Mouse (Mus musculus): Measurements from ENCODE around the gene Pom121l2. TPM values are rescaled to one million over a fixed set of nuclear protein-coding genes. Genes with fewer than 3 reads are reported as not detected.

Pom121l2 gene
- polyA plus RNA-seq, 1 experiment from 2014 or later: not detected

DNA sequence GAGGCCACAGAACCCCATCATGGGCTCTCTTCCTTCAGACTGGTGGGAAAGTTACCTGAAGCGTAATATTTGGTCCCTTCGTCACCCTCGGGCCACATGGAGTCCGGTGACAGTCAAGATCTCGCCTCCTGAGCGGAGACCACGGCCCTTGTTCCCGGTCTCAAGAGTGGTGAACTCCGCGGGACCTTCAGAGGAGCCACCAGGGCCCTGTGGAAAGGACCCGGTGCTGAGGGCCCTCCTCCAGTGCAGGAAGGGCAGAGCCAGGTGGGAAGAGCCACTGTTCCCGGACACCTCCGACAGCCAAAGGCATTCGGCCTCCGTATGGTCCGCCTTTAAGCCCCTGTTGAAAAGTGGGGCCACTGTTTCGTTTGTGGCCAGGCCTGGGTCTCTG, 804 bp downstream of the Pom121l2 start:
- H3K4me3 ChIP-seq (ENCODE audit: low read depth, low read length): peak overlapping the region; percentile 50
- H3K4me2 ChIP-seq (ENCODE audit: low read depth, low read length): peak overlapping the region; percentile 95
- 5% methylated on average over 17 of the region's 17 CpGs for WGBS
- no peaks in the 10 kb centered on the region for H3K36me3 ChIP-seq (ENCODE audit: control insufficient read depth, insufficient read depth, low read length)
- H3K9me3 ChIP-seq (ENCODE audit: control insufficient read depth, low read length): no peaks in the 10 kb centered on the region
- H3K27ac ChIP-seq (ENCODE audit: low read depth, low read length): no peak overlapping the region
- no peak for ATAC-seq (ENCODE audit: low read depth)
- H3K27me3 ChIP-seq (ENCODE audit: control insufficient read depth, insufficient read depth, low read length): peaks cover 35% of the 10 kb centered on the region
- peaks cover 3% of the 10 kb centered on the region; the same call in 1 of the 2 replicates for H3K4me1 ChIP-seq (ENCODE audit: control insufficient read depth, insufficient read depth, low read length)
- H3K9ac ChIP-seq (replicated peaks; ENCODE audit: low read depth, low read length): peak overlapping the region; percentile 60

DNA sequence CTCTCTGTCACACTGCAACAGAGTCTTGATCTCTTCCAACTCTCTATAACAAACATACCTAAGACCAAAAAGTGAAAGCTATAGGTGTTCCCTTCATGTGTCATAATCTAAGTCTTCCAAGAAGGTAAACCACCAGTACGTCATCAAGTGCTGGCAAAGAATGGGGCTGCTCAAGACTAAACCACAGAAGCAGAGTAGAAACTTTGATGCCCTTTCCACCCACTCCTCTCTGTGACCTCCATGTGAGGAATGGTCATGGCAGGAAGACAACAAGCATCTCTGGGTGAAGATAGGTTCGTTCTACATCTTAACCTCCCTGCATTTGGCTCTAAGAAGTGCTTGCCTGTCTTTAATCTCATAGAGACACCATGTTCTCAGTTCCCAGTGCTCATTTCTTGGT, 3.5 kb downstream of the Pom121l2 start:
- no peak for ATAC-seq (ENCODE audit: low read depth)
- H3K9me3 ChIP-seq (ENCODE audit: control insufficient read depth, low read length): no peaks in the 10 kb centered on the region
- H3K27ac ChIP-seq (ENCODE audit: low read depth, low read length): no peak overlapping the region
- H3K27me3 ChIP-seq (ENCODE audit: control insufficient read depth, insufficient read depth, low read length): peaks cover 35% of the 10 kb centered on the region
- H3K4me2 ChIP-seq (ENCODE audit: low read depth, low read length): no peak overlapping the region
- H3K36me3 ChIP-seq (ENCODE audit: control insufficient read depth, insufficient read depth, low read length): no peaks in the 10 kb centered on the region
- H3K4me3 ChIP-seq (ENCODE audit: low read depth, low read length): no peak overlapping the region
- H3K9ac ChIP-seq (replicated peaks; ENCODE audit: low read depth, low read length): no peak overlapping the region
- H3K4me1 ChIP-seq (ENCODE audit: control insufficient read depth, insufficient read depth, low read length): peaks cover 3% of the 10 kb centered on the region; the same call in 1 of the 2 replicates
- WGBS: 86% methylated on average over 2 of the region's 2 CpGs

DNA sequence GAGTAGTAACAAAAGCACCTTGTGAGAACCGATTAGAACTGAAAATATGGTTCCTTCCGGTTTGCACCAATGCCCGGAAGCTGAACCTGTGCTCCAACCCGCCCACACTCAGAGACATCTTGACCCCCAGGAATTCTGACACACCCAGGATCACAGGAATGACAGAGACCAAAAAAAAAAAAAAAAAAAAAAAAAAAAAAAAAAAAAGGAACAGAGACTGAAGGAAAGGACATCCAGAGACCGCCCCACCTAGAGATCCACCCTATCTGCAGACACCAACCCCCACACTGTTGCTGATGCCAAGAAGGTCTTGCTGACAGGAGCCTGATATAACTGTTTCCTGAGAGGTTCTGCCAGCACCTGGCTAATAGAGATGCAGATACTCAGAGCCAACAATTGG, 11.6 kb downstream of the Pom121l2 start:
- Histone ChIP-seq H3K4me3 (ENCODE audit: low read depth, low read length) (no peak overlapping the region), H3K9me3 (ENCODE audit: control insufficient read depth, low read length) (no peaks in the 10 kb centered on the region), H3K4me1 (ENCODE audit: control insufficient read depth, insufficient read depth, low read length) (no peaks in the 10 kb centered on the region), H3K4me2 (ENCODE audit: low read depth, low read length) (no peak overlapping the region), H3K27ac (ENCODE audit: low read depth, low read length) (no peak overlapping the region), H3K36me3 (ENCODE audit: control insufficient read depth, insufficient read depth, low read length) (no peaks in the 10 kb centered on the region), H3K27me3 (ENCODE audit: control insufficient read depth, insufficient read depth, low read length) (peaks cover 33% of the 10 kb centered on the region), H3K9ac (replicated peaks; ENCODE audit: low read depth, low read length) (no peak overlapping the region)
- whole genome bisulfite sequencing: 86% methylated on average over 5 of the region's 5 CpGs
- ATAC-seq (ENCODE audit: low read depth): no peak

DNA sequence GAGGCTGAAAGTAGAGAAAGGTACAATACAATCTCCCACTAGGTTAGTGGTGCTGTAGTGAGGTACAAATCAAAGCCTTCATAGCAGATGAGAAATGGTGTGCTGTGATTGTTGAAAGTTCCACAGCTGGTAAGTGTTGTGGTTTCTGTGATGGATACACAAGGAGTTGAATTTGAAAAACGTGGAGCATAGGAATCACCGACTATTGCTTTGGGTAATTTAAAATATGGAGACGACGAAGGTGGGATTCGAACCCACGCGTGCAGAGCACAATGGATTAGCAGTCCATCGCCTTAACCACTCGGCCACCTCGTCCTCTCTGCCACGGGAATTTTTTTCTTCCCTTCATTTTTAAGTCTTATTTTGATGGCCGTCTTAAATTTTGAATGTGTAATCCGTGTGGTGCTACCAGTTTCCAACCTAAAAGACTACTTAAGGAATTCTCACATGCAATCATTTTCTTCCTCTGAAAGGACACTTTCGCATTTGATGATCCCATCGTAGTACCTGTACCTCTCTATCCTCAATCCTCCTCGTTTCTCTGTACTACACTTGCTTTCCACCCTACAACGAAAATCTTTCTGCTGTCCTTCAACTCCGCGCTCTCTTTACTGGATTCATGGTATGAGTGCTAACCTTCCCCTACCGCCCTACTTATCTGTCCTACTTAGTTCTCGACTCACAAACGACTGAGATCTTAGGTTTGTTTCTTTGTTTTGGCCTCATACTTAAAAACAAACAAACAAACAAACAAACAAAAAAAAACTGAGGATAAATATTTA, 13.2 kb downstream of the Pom121l2 start:
- H3K4me3 ChIP-seq (ENCODE audit: low read depth, low read length): no peak overlapping the region
- H3K27ac ChIP-seq (ENCODE audit: low read depth, low read length): no peak overlapping the region
- no peaks in the 10 kb centered on the region for H3K9me3 ChIP-seq (ENCODE audit: control insufficient read depth, low read length)
- no peaks in the 10 kb centered on the region for H3K4me1 ChIP-seq (ENCODE audit: control insufficient read depth, insufficient read depth, low read length)
- no peak overlapping the region for H3K9ac ChIP-seq (replicated peaks; ENCODE audit: low read depth, low read length)
- no peak overlapping the region for H3K4me2 ChIP-seq (ENCODE audit: low read depth, low read length)
- no peaks in the 10 kb centered on the region for H3K36me3 ChIP-seq (ENCODE audit: control insufficient read depth, insufficient read depth, low read length)
- ATAC-seq (ENCODE audit: low read depth): no peak
- WGBS: 2% methylated on average over 22 of the region's 22 CpGs
- peaks cover 48% of the 10 kb centered on the region for H3K27me3 ChIP-seq (ENCODE audit: control insufficient read depth, insufficient read depth, low read length)

DNA sequence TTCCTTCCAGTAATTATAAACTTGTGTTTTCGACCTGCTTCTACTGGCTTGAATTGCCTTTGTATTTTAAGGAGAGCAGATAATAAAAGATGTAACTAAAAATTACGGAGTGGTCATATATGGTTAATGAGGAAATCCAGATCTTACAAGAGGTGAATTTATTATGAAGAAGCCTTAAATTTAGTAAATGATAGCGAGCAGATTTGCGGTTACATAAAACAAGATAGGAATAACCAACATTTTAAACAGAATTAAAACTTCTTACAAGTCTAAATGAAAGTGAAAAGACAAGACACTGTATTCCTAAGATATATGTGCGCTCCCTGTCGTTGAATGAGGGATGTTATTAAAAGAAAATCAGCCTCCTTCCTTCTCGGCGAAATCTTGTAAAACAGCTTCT, 13.9 kb downstream of the Pom121l2 start:
- no peak overlapping the region for H3K27ac ChIP-seq (ENCODE audit: low read depth, low read length)
- no peaks in the 10 kb centered on the region for H3K4me1 ChIP-seq (ENCODE audit: control insufficient read depth, insufficient read depth, low read length)
- no peaks in the 10 kb centered on the region for H3K9me3 ChIP-seq (ENCODE audit: control insufficient read depth, low read length)
- ATAC-seq (ENCODE audit: low read depth): no peak
- 0 out of 2 replicates have a peak overlapping the region, but pooled peaks have one; percentile 12 for H3K4me3 ChIP-seq (ENCODE audit: low read depth, low read length)
- H3K36me3 ChIP-seq (ENCODE audit: control insufficient read depth, insufficient read depth, low read length): no peaks in the 10 kb centered on the region
- H3K4me2 ChIP-seq (ENCODE audit: low read depth, low read length): peak overlapping the region; percentile 16; the same call in 1 of the 2 replicates
- peaks cover 53% of the 10 kb centered on the region for H3K27me3 ChIP-seq (ENCODE audit: control insufficient read depth, insufficient read depth, low read length)
- no peak overlapping the region for H3K9ac ChIP-seq (replicated peaks; ENCODE audit: low read depth, low read length)
- WGBS: 7% methylated on average over 8 of the region's 8 CpGs

DNA sequence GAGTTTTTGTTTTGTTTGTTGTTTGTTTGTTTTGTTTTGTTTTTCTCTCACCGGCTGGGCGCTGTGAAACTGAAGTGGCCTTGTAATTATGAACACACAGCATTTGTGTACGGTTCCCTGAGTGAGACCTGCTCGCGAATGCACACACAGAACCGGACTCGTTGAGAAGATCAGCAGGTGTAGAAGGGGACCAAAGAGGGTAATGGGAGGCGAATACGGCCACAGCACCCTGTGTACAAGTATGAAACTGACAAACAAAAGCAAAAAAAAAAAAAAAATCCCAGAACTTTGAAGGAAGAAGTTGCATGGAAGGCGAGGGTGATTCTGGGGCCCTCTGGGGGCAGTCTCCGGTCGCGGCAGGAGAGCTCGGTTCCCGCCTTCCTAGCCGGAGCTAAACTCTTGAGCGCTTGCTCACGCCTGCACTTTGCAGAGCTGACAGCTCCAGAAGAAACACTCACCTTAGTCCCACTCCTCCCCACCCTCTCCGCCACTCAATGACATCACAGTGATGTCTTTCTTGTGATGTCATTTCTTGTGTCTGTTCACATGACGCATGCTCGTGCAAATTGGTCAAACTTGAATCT, 14.4 kb downstream of the Pom121l2 start:
- Histone ChIP-seq H3K9ac (replicated peaks; ENCODE audit: low read depth, low read length) (no peak overlapping the region), H3K4me2 (ENCODE audit: low read depth, low read length) (peak overlapping the region; percentile 16; the same call in 1 of the 2 replicates), H3K4me3 (ENCODE audit: low read depth, low read length) (0 out of 2 replicates have a peak overlapping the region, but pooled peaks have one; percentile 12), H3K27ac (ENCODE audit: low read depth, low read length) (no peak overlapping the region), H3K36me3 (ENCODE audit: control insufficient read depth, insufficient read depth, low read length) (no peaks in the 10 kb centered on the region), H3K9me3 (ENCODE audit: control insufficient read depth, low read length) (no peaks in the 10 kb centered on the region), H3K27me3 (ENCODE audit: control insufficient read depth, insufficient read depth, low read length) (peaks cover 58% of the 10 kb centered on the region), H3K4me1 (ENCODE audit: control insufficient read depth, insufficient read depth, low read length) (no peaks in the 10 kb centered on the region)
- WGBS: under 1% methylated on average over 21 of the region's 21 CpGs
- ATAC-seq (ENCODE audit: low read depth): peak; percentile 44; the same call in 1 of the 2 replicates

DNA sequence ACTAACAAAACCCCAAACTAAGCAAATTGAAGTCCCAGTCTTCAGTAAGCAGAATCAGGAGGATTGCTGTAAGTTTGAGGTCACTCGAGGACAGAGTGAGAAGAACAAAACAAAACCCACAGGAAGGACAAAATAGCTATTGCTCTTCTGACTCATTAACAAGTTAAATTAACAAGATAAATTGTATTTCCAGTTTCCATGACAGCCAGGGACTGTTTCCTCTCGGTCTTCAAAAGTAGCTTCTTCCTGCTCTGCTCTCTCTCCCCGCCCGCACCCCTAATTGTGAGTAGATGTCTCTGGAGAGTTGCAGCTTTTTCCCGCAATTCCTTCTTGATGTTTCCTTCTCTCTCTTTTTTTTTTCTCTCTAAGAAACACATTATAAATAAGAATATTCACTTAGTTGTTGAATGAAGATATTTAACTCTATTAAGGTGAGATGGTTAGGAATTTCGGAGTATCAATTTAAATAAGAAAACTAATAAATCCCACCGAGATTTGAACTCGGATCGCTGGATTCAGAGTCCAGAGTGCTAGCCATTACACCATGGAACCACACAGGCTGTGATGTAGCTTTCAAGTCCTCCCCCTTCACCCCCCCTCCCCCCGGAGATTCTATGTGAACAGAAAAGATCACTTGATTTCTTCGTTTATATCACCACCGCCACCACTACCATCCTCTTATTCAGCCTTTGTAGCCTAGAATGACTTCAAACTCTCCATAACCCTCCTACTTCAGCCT, 15.3 kb downstream of the Pom121l2 start:
- no peaks in the 10 kb centered on the region for H3K4me1 ChIP-seq (ENCODE audit: control insufficient read depth, insufficient read depth, low read length)
- H3K4me3 ChIP-seq (ENCODE audit: low read depth, low read length): peak overlapping the region; percentile 3; the same call in 1 of the 2 replicates
- peaks cover 67% of the 10 kb centered on the region for H3K27me3 ChIP-seq (ENCODE audit: control insufficient read depth, insufficient read depth, low read length)
- ATAC-seq (ENCODE audit: low read depth): no peak
- no peak overlapping the region for H3K27ac ChIP-seq (ENCODE audit: low read depth, low read length)
- H3K4me2 ChIP-seq (ENCODE audit: low read depth, low read length): no peak overlapping the region
- H3K9ac ChIP-seq (replicated peaks; ENCODE audit: low read depth, low read length): no peak overlapping the region
- H3K9me3 ChIP-seq (ENCODE audit: control insufficient read depth, low read length): no peaks in the 10 kb centered on the region
- no peaks in the 10 kb centered on the region for H3K36me3 ChIP-seq (ENCODE audit: control insufficient read depth, insufficient read depth, low read length)
- WGBS: 2% methylated on average over 12 of the region's 12 CpGs

DNA sequence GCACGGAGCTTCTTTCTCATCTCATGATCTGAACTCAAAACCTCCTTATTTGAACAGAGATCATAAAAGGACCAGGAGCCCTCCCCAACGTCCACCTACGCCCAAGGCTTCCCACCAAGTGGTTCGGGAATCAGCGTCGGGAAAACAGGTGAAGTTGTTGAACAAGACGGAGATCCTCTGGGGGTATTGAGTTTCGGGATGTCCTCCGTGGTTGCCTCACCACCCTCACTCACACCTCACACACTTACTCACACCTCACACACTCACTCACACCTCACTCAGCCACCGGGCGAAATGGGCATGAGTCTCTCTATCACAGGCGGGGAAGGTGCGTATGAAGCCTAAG, 15.8 kb downstream of the Pom121l2 start:
- H3K9me3 ChIP-seq (ENCODE audit: control insufficient read depth, low read length): no peaks in the 10 kb centered on the region
- H3K4me2 ChIP-seq (ENCODE audit: low read depth, low read length): no peak overlapping the region
- H3K36me3 ChIP-seq (ENCODE audit: control insufficient read depth, insufficient read depth, low read length): no peaks in the 10 kb centered on the region
- no peak overlapping the region for H3K9ac ChIP-seq (replicated peaks; ENCODE audit: low read depth, low read length)
- H3K27me3 ChIP-seq (ENCODE audit: control insufficient read depth, insufficient read depth, low read length): peaks cover 72% of the 10 kb centered on the region
- no peaks in the 10 kb centered on the region for H3K4me1 ChIP-seq (ENCODE audit: control insufficient read depth, insufficient read depth, low read length)
- no peak for ATAC-seq (ENCODE audit: low read depth)
- H3K27ac ChIP-seq (ENCODE audit: low read depth, low read length): no peak overlapping the region
- 2% methylated on average over 13 of the region's 13 CpGs for WGBS
- H3K4me3 ChIP-seq (ENCODE audit: low read depth, low read length): peak overlapping the region; percentile 3; the same call in 1 of the 2 replicates
